Mouse (Mus musculus) testis, postnatal 10 days (tissue): ENCODE data around the gene Dip2b.

Experiments
- DNase-seq: peaks from one replicate; pipeline ENCODE4 v3.0.0; 2021; ENCODE audit warnings: low spot score

Gene Dip2b

GRCm38 (mm10) chr15:100084882-100085281 lies 46.4 kb downstream of the Dip2b start:
- no peak for DNase-seq

GRCm38 (mm10) chr15:100088021-100088420 lies 49.6 kb downstream of the Dip2b start:
- no peak for DNase-seq

- DNase-seq: no peak
These were observed 51.2 kb downstream of the Dip2b start for GRCm38 (mm10) chr15:100089645-100090053.

GRCm38 (mm10) chr15:100091818-100092217 lies 53.4 kb downstream of the Dip2b start:
- no peak for DNase-seq

- DNase-seq: no peak
These were observed 53.8 kb downstream of the Dip2b start for GRCm38 (mm10) chr15:100092258-100092657.

GRCm38 (mm10) chr15:100096587-100097428 lies 58.3 kb downstream of the Dip2b start:
- DNase-seq: no peak

GRCm38 (mm10) chr15:100100336-100100735 lies 61.9 kb downstream of the Dip2b start:
- DNase-seq: no peak

- no peak for DNase-seq
These were observed 62.7 kb downstream of the Dip2b start for GRCm38 (mm10) chr15:100101206-100101605.

- DNase-seq: no peak
These were observed 65.7 kb downstream of the Dip2b start for GRCm38 (mm10) chr15:100104126-100104525.

GRCm38 (mm10) chr15:100108071-100108782 lies 69.8 kb downstream of the Dip2b start:
- DNase-seq: no peak

GRCm38 (mm10) chr15:100109916-100110315 lies 71.5 kb downstream of the Dip2b start:
- DNase-seq: no peak

GRCm38 (mm10) chr15:100111891-100112290 lies 73.4 kb downstream of the Dip2b start:
- no peak for DNase-seq

GRCm38 (mm10) chr15:100112309-100112966 lies 74.0 kb downstream of the Dip2b start:
- DNase-seq: no peak

GRCm38 (mm10) chr15:100113343-100114275 lies 75.1 kb downstream of the Dip2b start:
- DNase-seq: no peak

GRCm38 (mm10) chr15:100115416-100115815 lies 77.0 kb downstream of the Dip2b start:
- DNase-seq: no peak

- DNase-seq: no peak
These were observed 77.9 kb downstream of the Dip2b start for GRCm38 (mm10) chr15:100116325-100116724.

GRCm38 (mm10) chr15:100119225-100119788 lies 80.8 kb downstream of the Dip2b start:
- no peak for DNase-seq

GRCm38 (mm10) chr15:100121437-100121836 lies 83.0 kb downstream of the Dip2b start:
- no peak for DNase-seq

- no peak for DNase-seq
These were observed 85.4 kb downstream of the Dip2b start for GRCm38 (mm10) chr15:100123867-100124266.

- DNase-seq: no peak
These were observed 86.8 kb downstream of the Dip2b start for GRCm38 (mm10) chr15:100125245-100125644.

GRCm38 (mm10) chr15:100126456-100127107 lies 88.1 kb downstream of the Dip2b start:
- DNase-seq: peak; percentile 92
